Comparison of ENCODE assay signal across 10 mouse cellular contexts in genomic region chr2:72478921-72479320, GRCm38 (mm10). TPM values are rescaled to one million over a fixed set of nuclear protein-coding genes. Genes with fewer than 3 reads are reported as not detected.
DNase-seq lines count a peak whose midpoint lies in the region; ATAC-seq and TF ChIP-seq lines count a peak whose summit lies in the region.
"Had no signal": no experiment of that assay in that cellular context is flagged by ENCODE, and none has a peak within 500 bp of the region (broad histone marks: within the 10 kb centered on the region; RNA-seq: fewer than 3 reads in every experiment).

No protein-coding gene starts in this region.

- 71% methylated on average over 13 of the region's 13 CpGs for WGBS in lung, embryonic 14.5 days
- WGBS in lung, postnatal 0 days, result 73% methylated on average over 13 of the region's 13 CpGs
- WGBS in forebrain, embryonic 16.5 days, result 16% methylated on average over 13 of the region's 13 CpGs
- 78% methylated on average over 13 of the region's 13 CpGs for WGBS in liver, embryonic 14.5 days (ENCODE audit: insufficient replicate concordance)

- H3K4me2 ChIP-seq in lung, embryonic 14.5 days, result peak overlapping the region; percentile 73
- no peak overlapping the region for H3K4me2 ChIP-seq in lung, postnatal 0 days (replicated peaks; ENCODE audit: low read depth, low read length)
- H3K4me2 ChIP-seq in forebrain, embryonic 16.5 days (ENCODE audit: low read length), result peak overlapping the region; percentile 71
- H3K4me2 ChIP-seq in liver, embryonic 14.5 days (ENCODE audit: low read depth), result peak overlapping the region; percentile 95

- intact Hi-C loops in left cerebral cortex, postnatal 4 days (cut with DNase I), result no loop called here

- H3K36me3 ChIP-seq in lung, embryonic 14.5 days (ENCODE audit: insufficient read depth), result peaks cover 50% of the 10 kb centered on the region
- H3K36me3 ChIP-seq in lung, postnatal 0 days (ENCODE audit: insufficient read depth, low read length), result no peaks in the 10 kb centered on the region
- peaks cover 7% of the 10 kb centered on the region for H3K36me3 ChIP-seq in forebrain, embryonic 16.5 days (ENCODE audit: control insufficient read depth, insufficient read depth)
- H3K36me3 ChIP-seq in liver, embryonic 14.5 days (replicated peaks; ENCODE audit: control insufficient read depth, insufficient read depth, low read depth), result peaks cover 50% of the 10 kb centered on the region

- DNase-seq in lung, embryonic 14.5 days, result no peak
- DNase-seq in lung, postnatal 0 days (ENCODE audit: low spot score), result no peak
- no peak for DNase-seq in liver, embryonic 14.5 days (ENCODE audit: low read depth in 3 of 3, low spot score in 3 of 3)
- DNase-seq in thymus, postnatal 14 days, result peak; percentile 57
- no peak for DNase-seq in left cerebral cortex, postnatal 4 days
- DNase-seq in left cerebral cortex, adult 11 months (ENCODE audit: low spot score), result no peak
- DNase-seq: adrenal gland, postnatal 36 days; cerebellum, postnatal 14 days; heart, postnatal 4 days had no signal

- no peaks in the 10 kb centered on the region for H3K9me3 ChIP-seq in lung, embryonic 14.5 days (ENCODE audit: low read depth, low read length)
- H3K9me3 ChIP-seq in lung, postnatal 0 days (ENCODE audit: low read length), result no peaks in the 10 kb centered on the region
- no peaks in the 10 kb centered on the region for H3K9me3 ChIP-seq in forebrain, embryonic 16.5 days (ENCODE audit: control insufficient read depth, low read length)
- no peaks in the 10 kb centered on the region for H3K9me3 ChIP-seq in liver, embryonic 14.5 days (ENCODE audit: control insufficient read depth, low read length)

- TF ChIP-seq EP300 in lung, postnatal 0 days (IDR thresholded peaks at IDR 0.05), result no peak
- no peak for TF ChIP-seq EP300 in liver, embryonic 14.5 days (IDR thresholded peaks at IDR 0.05; ENCODE audit: low read depth)

- no peak overlapping the region for H3K9ac ChIP-seq in lung, embryonic 14.5 days
- no peak overlapping the region for H3K9ac ChIP-seq in lung, postnatal 0 days (replicated peaks; ENCODE audit: low read depth)
- H3K9ac ChIP-seq in forebrain, embryonic 16.5 days (replicated peaks; ENCODE audit: low read depth, low read length), result peak overlapping the region; percentile 31; the same call in 1 of the 2 replicates
- peak overlapping the region; percentile 21; the same call in 1 of the 2 replicates for H3K9ac ChIP-seq in liver, embryonic 14.5 days (replicated peaks)

- no peaks in the 10 kb centered on the region for H3K27me3 ChIP-seq in lung, embryonic 14.5 days (ENCODE audit: insufficient read depth, low read length)
- H3K27me3 ChIP-seq in lung, postnatal 0 days (replicated peaks; ENCODE audit: insufficient read depth, low read length), result no peaks in the 10 kb centered on the region
- no peaks in the 10 kb centered on the region for H3K27me3 ChIP-seq in forebrain, embryonic 16.5 days (replicated peaks; ENCODE audit: control insufficient read depth, insufficient read depth, low read length)
- H3K27me3 ChIP-seq in liver, embryonic 14.5 days (ENCODE audit: control insufficient read depth, insufficient read depth, low read length), result no peaks in the 10 kb centered on the region

- peaks cover 12% of the 10 kb centered on the region for H3K4me1 ChIP-seq in lung, embryonic 14.5 days (ENCODE audit: insufficient read depth)
- no peaks in the 10 kb centered on the region for H3K4me1 ChIP-seq in lung, postnatal 0 days (ENCODE audit: insufficient read depth, low read depth, low read length)
- H3K4me1 ChIP-seq in forebrain, embryonic 16.5 days (replicated peaks; ENCODE audit: control insufficient read depth, insufficient read depth, low read length), result peaks cover 40% of the 10 kb centered on the region
- H3K4me1 ChIP-seq in liver, embryonic 14.5 days (replicated peaks; ENCODE audit: control insufficient read depth in 2 of 2, insufficient read depth in 2 of 2, low read length in 1 of 2), result peaks cover 17 to 31% of the 10 kb centered on the region in 2 experiments

- no peak overlapping the region for H3K27ac ChIP-seq in lung, embryonic 14.5 days (ENCODE audit: low read depth)
- H3K27ac ChIP-seq in lung, postnatal 0 days (ENCODE audit: low read length), result no peak overlapping the region
- H3K27ac ChIP-seq in forebrain, embryonic 16.5 days (ENCODE audit: low read length), result peak overlapping the region; percentile 8
- no peak overlapping the region for H3K27ac ChIP-seq in liver, embryonic 14.5 days

- ATAC-seq in lung, embryonic 14.5 days (ENCODE audit: insufficient read depth), result no peak
- no peak for ATAC-seq in lung, postnatal 0 days
- no peak for ATAC-seq in forebrain, embryonic 16.5 days
- ATAC-seq in liver, embryonic 14.5 days (ENCODE audit: insufficient read depth), result no peak

- no peak overlapping the region for H3K4me3 ChIP-seq in lung, embryonic 14.5 days (ENCODE audit: low read depth, low read length)
- no peak overlapping the region for H3K4me3 ChIP-seq in lung, postnatal 0 days (ENCODE audit: low read depth, low read length)
- H3K4me3 ChIP-seq in forebrain, embryonic 16.5 days (replicated peaks; ENCODE audit: low read length), result peak overlapping the region; percentile 81
- H3K4me3 ChIP-seq in liver, embryonic 14.5 days (ENCODE audit: insufficient read depth in 1 of 2, low read depth in 2 of 2, low read length in 2 of 2), result 0 out of 4 replicates have a peak overlapping the region, but pooled peaks of 1 of the 2 experiments have one; percentile 1

- no peak for TF ChIP-seq CTCF in lung, embryonic 14.5 days (IDR thresholded peaks at IDR 0.05; ENCODE audit: low read depth)
- TF ChIP-seq CTCF in lung, postnatal 0 days (IDR thresholded peaks at IDR 0.05), result no peak
- no peak for TF ChIP-seq CTCF in liver, embryonic 14.5 days (IDR thresholded peaks at IDR 0.05; ENCODE audit: low read depth)

RNA-seq across cellular contexts. Expression of gene Cdca7, which starts 3.0 kb away (rescaled TPM):
- polyA plus RNA-seq in lung, embryonic 14.5 days (2014; fragmentation: Nextera tagmentation; extraction: Ambion mirVana), result 180 and 188 TPM in 2 replicates
- 11.8 and 12.5 TPM in 2 replicates for polyA plus RNA-seq in lung, postnatal 0 days (2015; fragmentation: Nextera tagmentation; extraction: Ambion mirVana)
- 98.8 and 109 TPM in 2 replicates for polyA plus RNA-seq in forebrain, embryonic 16.5 days (2015; fragmentation: Nextera tagmentation; extraction: Ambion mirVana)
- polyA plus RNA-seq in liver, embryonic 14.5 days (2012; rRNA removed), result 39.9 and 45.0 TPM in 2 replicates
- 45.2 and 48.9 TPM in 2 replicates for polyA plus RNA-seq in liver, embryonic 14.5 days (2014; fragmentation: Nextera tagmentation; extraction: Ambion mirVana)
- 10 to 100 TPM; 13.3 to 17.2 TPM for total RNA-seq in left cerebral cortex, postnatal 4 days (2021)

Comparison
In these comparisons a context has a peak if more than half of its experiments do, and no peak if none do; other contexts are left out.
1. H3K9ac ChIP-seq: peak in forebrain, embryonic 16.5 days (single experiment) and liver, embryonic 14.5 days (single experiment); none in lung, embryonic 14.5 days (single experiment) and lung, postnatal 0 days (single experiment).